Mouse (Mus musculus) liver, embryonic 14.5 days (tissue): ENCODE measurements around the gene Ola1.

ENCODE experiments used
- CTCF ChIP-seq: IDR thresholded peaks from 2 replicates; pipeline ENCODE4 v1.5.1; 2016; ENCODE audit warnings: antibody characterized with exemption, low read depth, control low read depth
- EP300 ChIP-seq: IDR thresholded peaks from 2 replicates; pipeline ENCODE4 v1.6.1; 2016; ENCODE audit warnings: antibody characterized with exemption, low read depth

DNA sequence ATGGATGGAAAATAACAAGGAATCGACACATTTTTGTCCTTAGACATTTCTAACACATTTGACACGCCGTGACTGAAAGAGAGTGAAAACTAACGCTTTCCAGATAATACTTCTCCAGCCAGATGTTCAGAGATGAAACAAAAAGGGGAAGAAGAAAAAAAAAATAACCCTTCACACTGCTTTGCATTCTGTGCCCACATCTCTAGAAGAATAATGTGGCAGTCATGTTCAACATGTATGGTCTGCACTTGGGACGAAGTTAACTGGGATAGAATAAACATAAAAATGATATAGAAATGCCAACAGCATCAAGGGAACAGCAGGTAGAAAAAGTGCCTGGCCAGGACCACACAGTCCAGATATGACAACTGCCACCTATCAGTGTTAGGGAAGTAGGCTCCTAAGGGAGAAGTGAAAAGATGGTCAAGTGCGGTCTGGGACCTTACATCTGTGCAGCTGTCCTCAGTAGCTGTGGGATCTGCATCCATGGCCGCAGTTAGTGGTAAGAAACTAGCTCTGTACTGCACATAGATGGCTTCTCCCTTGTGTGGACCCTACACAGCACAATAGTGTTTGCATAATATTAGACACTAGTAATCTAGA is 149.4 kb downstream of the Ola1 start:
- no peak for TF ChIP-seq CTCF
- TF ChIP-seq EP300, result no peak
